Mouse (Mus musculus) liver, embryonic 14.5 days (tissue): Measurements from ENCODE around the gene Clk2. TPM values are rescaled to one million over a fixed set of nuclear protein-coding genes. Genes with fewer than 3 reads are reported as not detected.

ENCODE experiments used
- ATAC-seq: fragments of 200-750 bp; cut with Nextera tagmentation; 2 replicates; pipeline ENCODE4 v1.8.0; 2017; ENCODE audit warnings: moderate number of reproducible peaks, mild to moderate bottlenecking, moderate library complexity; ENCODE audit not compliant: insufficient read depth
- DNase-seq, 3 experiments: peaks; one replicate each; pipeline ENCODE4 v3.0.0-alpha.2; 2012 to 2013; ENCODE audit warnings: low read depth in 3 of 3, low spot score in 3 of 3
- H3K27ac ChIP-seq: fragments of 300-500 bp; sonication (generic); 2 replicates; pipeline ENCODE4 v1.5.1; 2014; ENCODE audit warnings: moderate library complexity, mild to moderate bottlenecking, control low read depth, inconsistent platforms
- H3K27me3 ChIP-seq: fragments of 300-500 bp; sonication (generic); 2 replicates; pipeline ENCODE4 v1.6.1; 2014; ENCODE audit warnings: mild to moderate bottlenecking, low read length, moderate library complexity; ENCODE audit not compliant: control insufficient read depth, insufficient read depth
- H3K36me3 ChIP-seq: fragments of 300-500 bp; sonication (generic); replicated peaks from 2 replicates; pipeline ENCODE4 v1.6.1; 2014; ENCODE audit warnings: low read depth; ENCODE audit not compliant: control insufficient read depth, insufficient read depth
- H3K4me1 ChIP-seq, 2 experiments: fragments of 200-500 bp in 1 of 2; fragments of 300-500 bp in 1 of 2; sonication (generic) in 1 of 2; replicated peaks; 2 replicates each; pipeline ENCODE4 v1.6.1; 2012 to 2014; ENCODE audit warnings: antibody characterized with exemption in 1 of 2, inconsistent platforms in 1 of 2, low read length in 1 of 2; ENCODE audit not compliant: control insufficient read depth in 2 of 2, insufficient read depth in 2 of 2
- H3K4me2 ChIP-seq: fragments of 300-500 bp; sonication (generic); 2 replicates; pipeline ENCODE4 v1.6.1; 2014; ENCODE audit warnings: low read depth, mild to moderate bottlenecking, control low read depth, moderate library complexity
- H3K4me3 ChIP-seq, 2 experiments: fragments of 200-500 bp in 1 of 2; fragments of 300-500 bp in 1 of 2; sonication (generic) in 1 of 2; 2 replicates each; pipeline ENCODE4 v1.5.1; 2012 to 2014; ENCODE audit warnings: low read depth in 2 of 2, low read length in 2 of 2, mild to moderate bottlenecking in 2 of 2, control low read depth in 1 of 2, inconsistent platforms in 1 of 2, moderate library complexity in 1 of 2; ENCODE audit not compliant: insufficient read depth in 1 of 2
- H3K9ac ChIP-seq: fragments of 300-500 bp; sonication (generic); replicated peaks from 2 replicates; pipeline ENCODE4 v1.6.1; 2014; ENCODE audit warnings: mild to moderate bottlenecking, control low read depth, moderate library complexity
- H3K9me3 ChIP-seq: fragments of 300-500 bp; sonication (generic); 2 replicates; pipeline ENCODE4 v1.6.1; 2016; ENCODE audit warnings: low read length, mixed read lengths; ENCODE audit not compliant: control insufficient read depth
- CTCF ChIP-seq: IDR thresholded peaks from 2 replicates; pipeline ENCODE4 v1.5.1; 2016; ENCODE audit warnings: antibody characterized with exemption, low read depth, control low read depth
- EP300 ChIP-seq: IDR thresholded peaks from 2 replicates; pipeline ENCODE4 v1.6.1; 2016; ENCODE audit warnings: antibody characterized with exemption, low read depth
- WGBS: fragments of 180-500 bp; shearing (Covaris S2); extraction: QIAGEN DNeasy Blood & Tissue Kit; methylation state at CpG from one replicate; pipeline ENCODE4 v1.1.7; 2014; ENCODE audit not compliant: insufficient replicate concordance; 5-methylcytosine and 5-hydroxymethylcytosine counted together
- polyA plus RNA-seq, 2 experiments: library from polyadenylated mRNA; depleted of rRNA in 1 of 2; stranded (reverse) in 1 of 2; unstranded in 1 of 2; fragments of >200 nt; fragmentation: Nextera tagmentation in 1 of 2; extraction: Ambion mirVana in 1 of 2; gene quantifications; 2 replicates each; pipeline versions ENCODE4 v1.2.1 to v1.2.3; 2012 to 2014

Gene Clk2
- polyA plus RNA-seq, 2 experiments: 6.7 to 28.8 TPM

GRCm38 (mm10) chr3:89176421-89176820, 11.8 kb downstream of the Clk2 start:
- H3K36me3 ChIP-seq: peaks cover 61% of the 10 kb centered on the region
- no peak for ATAC-seq
- no peaks in the 10 kb centered on the region for H3K27me3 ChIP-seq
- TF ChIP-seq EP300 (no peak), CTCF (no peak)
- no peak for DNase-seq
- H3K9me3 ChIP-seq: no peaks in the 10 kb centered on the region
- H3K4me1 ChIP-seq: peaks cover 9% of the 10 kb centered on the region in 2 experiments
- 85% methylated on average over 7 of the region's 7 CpGs for WGBS
- no peak overlapping the region; the same call in 1 of the 2 replicates for H3K9ac ChIP-seq
- H3K27ac ChIP-seq: peak overlapping the region; percentile 40
- H3K4me2 ChIP-seq: peak overlapping the region; percentile 87; the same call in 1 of the 2 replicates
- H3K4me3 ChIP-seq: no peak overlapping the region

- Histone ChIP-seq H3K27me3 (no peaks in the 10 kb centered on the region), H3K4me1 (peaks cover 10 to 12% of the 10 kb centered on the region in 2 experiments), H3K9me3 (no peaks in the 10 kb centered on the region), H3K27ac (peak within 1 kb of the TSS; percentile 58), H3K9ac (peak within 1 kb of the TSS; percentile 87), H3K4me3 (peak within 1 kb of the TSS; percentile 74 to 92), H3K36me3 (peaks cover 55% of the 10 kb centered on the region), H3K4me2 (peak within 1 kb of the TSS; percentile 87)
- ATAC-seq (peak; percentile 91), DNase-seq (peak; percentile 93 to 95 (median 95))
- under 1% methylated on average over 43 of the region's 43 CpGs for WGBS
- TF ChIP-seq CTCF (no peak), EP300 (no peak)
Measured at GRCm38 (mm10) chr3:89177242-89178106, 12.9 kb downstream of the Clk2 start, which contains the start of gene Scamp3. Gene Scamp3 (plus strand): TSS chr3:89177473.

DNA sequence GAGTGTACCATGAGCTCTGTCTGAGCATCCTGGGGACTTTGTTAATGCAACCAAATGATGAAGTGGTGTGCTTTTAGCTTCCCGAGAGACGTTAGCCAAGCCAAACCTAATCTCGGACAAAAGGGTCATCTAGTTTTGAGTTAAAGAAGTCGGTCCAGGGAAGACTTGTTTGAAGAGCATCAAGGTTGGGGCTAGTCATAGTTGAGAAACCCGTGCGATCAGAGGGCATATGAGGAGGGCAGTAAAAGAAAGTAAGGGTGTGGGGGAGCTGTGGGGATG, 13.5 kb downstream of the Clk2 start:
- DNase-seq (no peak), ATAC-seq (no peak)
- Histone ChIP-seq H3K9me3 (no peaks in the 10 kb centered on the region), H3K27ac (peak overlapping the region; percentile 58; the same call in 1 of the 2 replicates), H3K4me1 (peaks cover 13 to 15% of the 10 kb centered on the region in 2 experiments), H3K4me2 (peak overlapping the region; percentile 87), H3K27me3 (no peaks in the 10 kb centered on the region), H3K4me3 (peak overlapping the region; percentile 74 to 92), H3K9ac (peak overlapping the region; percentile 87), H3K36me3 (peaks cover 54% of the 10 kb centered on the region)
- 5% methylated on average over 6 of the region's 6 CpGs for WGBS
- TF ChIP-seq CTCF (no peak), EP300 (no peak)

DNA sequence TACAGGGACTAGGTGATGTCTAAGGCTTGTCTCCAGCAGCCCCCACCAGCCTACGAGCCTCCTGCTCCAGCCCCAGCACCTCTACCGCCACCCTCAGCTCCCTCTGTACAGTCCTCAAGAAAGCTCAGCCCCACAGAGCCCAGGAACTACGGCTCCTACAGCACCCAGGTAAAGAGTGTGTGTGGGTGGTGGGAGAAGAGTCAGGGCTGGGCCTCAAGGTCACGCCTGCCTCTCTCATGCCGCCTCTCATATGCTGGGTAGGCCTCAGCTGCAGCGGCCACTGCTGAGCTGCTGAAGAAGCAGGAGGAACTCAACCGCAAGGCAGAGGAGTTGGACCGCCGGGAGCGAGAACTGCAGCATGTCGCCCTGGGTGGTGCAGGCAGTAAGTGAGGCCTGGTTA, 14.5 kb downstream of the Clk2 start:
- Histone ChIP-seq H3K27me3 (no peaks in the 10 kb centered on the region), H3K27ac (no peak overlapping the region), H3K4me3 (no peak overlapping the region; a peak in 1 of 4 replicates), H3K4me2 (peak overlapping the region; percentile 87), H3K9ac (no peak overlapping the region), H3K4me1 (peaks cover 15% of the 10 kb centered on the region in 2 experiments), H3K9me3 (no peaks in the 10 kb centered on the region), H3K36me3 (peaks cover 44% of the 10 kb centered on the region)
- ATAC-seq (no peak), DNase-seq (no peak)
- TF ChIP-seq CTCF (no peak), EP300 (no peak)
- WGBS: 75% methylated on average over 11 of the region's 11 CpGs

DNA sequence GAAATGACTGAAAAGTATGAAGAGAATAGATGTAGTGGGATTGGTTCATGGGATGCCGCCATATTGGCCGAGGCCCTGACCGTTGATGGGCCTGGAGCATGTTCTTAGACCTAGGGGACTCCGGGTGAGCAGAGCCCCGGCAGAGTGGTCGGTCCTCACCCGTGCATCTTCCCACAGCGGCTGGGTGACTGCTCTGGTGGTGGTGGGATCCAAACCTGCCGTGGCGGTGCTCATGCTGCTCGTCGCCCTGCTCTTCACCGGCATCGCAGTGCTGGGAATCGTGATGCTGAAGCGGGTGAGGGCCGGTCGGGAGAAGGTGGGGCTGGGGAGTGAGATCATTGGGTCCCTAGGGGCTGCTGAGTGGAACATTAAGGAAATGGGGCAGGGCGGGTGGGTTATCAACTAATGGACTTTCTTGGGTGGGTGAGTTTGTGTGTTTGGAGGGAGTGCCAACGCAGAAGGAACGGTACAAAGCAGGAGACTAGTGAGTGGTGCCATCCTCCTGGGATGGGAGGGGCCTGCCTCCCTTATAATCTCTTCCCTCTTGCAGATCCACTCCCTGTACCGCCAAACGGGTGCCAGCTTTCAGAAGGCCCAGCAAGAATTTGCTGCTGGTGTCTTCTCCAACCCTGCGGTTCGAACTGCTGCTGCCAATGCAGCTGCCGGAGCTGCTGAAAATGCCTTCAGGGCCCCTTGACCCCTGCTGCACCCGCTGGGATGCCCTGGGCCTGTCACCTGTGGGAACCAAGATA, 17.3 kb downstream of the Clk2 start:
- Histone ChIP-seq H3K27ac (no peak overlapping the region), H3K9me3 (no peaks in the 10 kb centered on the region), H3K4me3 (no peak overlapping the region), H3K36me3 (peaks cover 19% of the 10 kb centered on the region), H3K4me2 (no peak overlapping the region), H3K4me1 (peaks cover 12 to 15% of the 10 kb centered on the region in 2 experiments), H3K27me3 (no peaks in the 10 kb centered on the region), H3K9ac (no peak overlapping the region)
- WGBS: 81% methylated on average over 27 of the region's 27 CpGs
- ATAC-seq: no peak
- DNase-seq: no peak
- TF ChIP-seq CTCF (no peak), EP300 (no peak)
